Mouse (Mus musculus) MEL (cell line): ENCODE data around the gene Catsperg1.

Experiments used
- GATA1 ChIP-seq: IDR thresholded peaks from 2 replicates; pipeline ENCODE4 v1.6.1; 2011; ENCODE audit warnings: low read depth, low read length, improper control_type of control experiment
- MEF2A ChIP-seq: IDR thresholded peaks from 2 replicates; pipeline ENCODE4 v1.6.1; 2014; ENCODE audit warnings: low read depth, mild to moderate bottlenecking, inconsistent platforms, low read length, improper control_type of control experiment; ENCODE audit not compliant: poor library complexity, insufficient replicate concordance, severe bottlenecking; ENCODE audit errors: extremely low read depth
- ZKSCAN1 ChIP-seq: IDR thresholded peaks from 2 replicates; pipeline ENCODE4 v1.6.1; 2012; ENCODE audit warnings: low read depth, mild to moderate bottlenecking, inconsistent platforms, low read length, improper control_type of control experiment, moderate library complexity

GRCm38 (mm10) chr7:29180854-29181236 lies 33.0 kb downstream of the Catsperg1 start:
- no peak for TF ChIP-seq ZKSCAN1
- no peak for TF ChIP-seq MEF2A
- 0 out of 2 replicates have a peak, but pooled peaks have one; percentile 13 for TF ChIP-seq GATA1
